Mouse (Mus musculus) lung, adult 10 weeks (tissue): ENCODE measurements around the gene Gpd1. TPM values are rescaled to one million over a fixed set of nuclear protein-coding genes. Genes with fewer than 3 reads are reported as not detected.

Experiments
- polyA plus RNA-seq: library from polyadenylated mRNA; stranded (reverse); fragments of 350-450 nt; fragmentation: Illumina TruSeq; extraction: RNeasy Lipid Tissue Mini Kit (QIAGEN cat#74804); gene quantifications from one replicate; pipeline ENCODE4 v1.2.3, GENCODE M21; 2014; ENCODE audit warnings: low read depth, low replicate concordance; ENCODE audit not compliant: insufficient read depth

Gene Gpd1
- 25.2 TPM for polyA plus RNA-seq

GRCm38 (mm10) chr15:99717386-99718334 lies at the start of gene Gpd1:
TSS of gene Gpd1 (plus strand) at chr15:99717515.

GRCm38 (mm10) chr15:99670154-99670821 lies 47.0 kb upstream of the Gpd1 start, which contains the start of gene Asic1:
TSS of gene Asic1 (plus strand) at chr15:99670368.

GRCm38 (mm10) chr15:99701999-99702900 lies 15.1 kb upstream of the Gpd1 start, which contains the start of gene Smarcd1:
TSS of gene Smarcd1 (plus strand) at chr15:99702129.

GRCm38 (mm10) chr15:99705440-99706048 lies 11.8 kb upstream of the Gpd1 start, which contains the start of gene Gm17349:
TSS of gene Gm17349 (minus strand) at chr15:99705490.

GRCm38 (mm10) chr15:99725341-99726155 lies 8.2 kb downstream of the Gpd1 start, which contains the start of gene Cox14:
TSS of gene Cox14 (plus strand) at chr15:99725618.

GRCm38 (mm10) chr15:99772881-99772924 lies 55.4 kb downstream of the Gpd1 start, which contains the start of gene Cers5:
TSS of gene Cers5 (minus strand) at chr15:99772885.

Other genes with a start within 250 kb of the Gpd1 start
- 7.1 TPM for gene Bcdin3d, start 242.8 kb upstream of the Gpd1 start, polyA plus RNA-seq
- gene Faim2, start 189.3 kb upstream of the Gpd1 start, polyA plus RNA-seq, result 9.0 TPM
- 0.22 TPM for gene Aqp2, start 138.5 kb upstream of the Gpd1 start, polyA plus RNA-seq
- 348 TPM for gene Aqp5, start 126.7 kb upstream of the Gpd1 start, polyA plus RNA-seq
- not detected for gene Aqp6, start 116.1 kb upstream of the Gpd1 start, polyA plus RNA-seq
- gene Racgap1, start 65.9 kb upstream of the Gpd1 start, polyA plus RNA-seq, result 2.9 TPM
- gene Asic1, start 47.1 kb upstream of the Gpd1 start, polyA plus RNA-seq, result not detected
- gene Smarcd1, start 15.4 kb upstream of the Gpd1 start, polyA plus RNA-seq, result 10.8 TPM
- gene Gm17349, start 12.0 kb upstream of the Gpd1 start, polyA plus RNA-seq, result not detected
- 132 TPM for gene Cox14, start 8.1 kb downstream of the Gpd1 start, polyA plus RNA-seq
- 42.5 TPM for gene Cers5, start 55.4 kb downstream of the Gpd1 start, polyA plus RNA-seq
- gene Lima1, start 157.9 kb downstream of the Gpd1 start, polyA plus RNA-seq, result 24.5 TPM
- gene Fam186a, start 249.5 kb downstream of the Gpd1 start, polyA plus RNA-seq, result not detected